Mouse (Mus musculus) thymus, adult 2 months (tissue): ENCODE measurements around the gene Gm20388. TPM values are rescaled to one million over a fixed set of nuclear protein-coding genes. Genes with fewer than 3 reads are reported as not detected.

Source experiments
- DNase-seq: peaks from one replicate; pipeline ENCODE4 v3.0.0; 2021
- H3K27ac ChIP-seq: fragments of 200-500 bp; 2 replicates; pipeline ENCODE4 v1.5.1; 2012; ENCODE audit warnings: low read length, control low read depth; ENCODE audit not compliant: control insufficient read depth, insufficient read depth
- H3K27me3 ChIP-seq: fragments of 200-500 bp; 2 replicates; pipeline ENCODE4 v1.6.1; 2012; ENCODE audit warnings: mild to moderate bottlenecking, low read length, moderate library complexity, mixed read lengths; ENCODE audit not compliant: control insufficient read depth, insufficient read depth
- H3K36me3 ChIP-seq: fragments of 200-500 bp; 2 replicates; pipeline ENCODE4 v1.6.1; 2012; ENCODE audit warnings: mild to moderate bottlenecking, low read length, moderate library complexity; ENCODE audit not compliant: control insufficient read depth, insufficient read depth
- H3K4me1 ChIP-seq: fragments of 200-500 bp; replicated peaks from 2 replicates; pipeline ENCODE4 v1.6.1; 2012; ENCODE audit warnings: low read length; ENCODE audit not compliant: control insufficient read depth, insufficient read depth
- H3K4me3 ChIP-seq: fragments of 200-500 bp; 2 replicates; pipeline ENCODE4 v1.5.1; 2012; ENCODE audit warnings: mild to moderate bottlenecking, low read length, control low read depth, moderate library complexity; ENCODE audit not compliant: control insufficient read depth, insufficient read depth
- CTCF ChIP-seq: fragments of 200-500 bp; IDR thresholded peaks from 2 replicates; pipeline ENCODE4 v1.5.1; 2012; ENCODE audit warnings: mild to moderate bottlenecking, control low read depth, low read length, moderate library complexity, borderline replicate concordance; ENCODE audit not compliant: control insufficient read depth, poor library complexity, insufficient read depth; ENCODE audit errors: extremely low read depth
- POLR2A ChIP-seq: fragments of 200-500 bp; IDR thresholded peaks from 2 replicates; pipeline ENCODE4 v1.6.1; 2012; ENCODE audit warnings: mild to moderate bottlenecking, low read length, control low read depth, moderate library complexity; ENCODE audit not compliant: control insufficient read depth, poor library complexity, insufficient read depth; ENCODE audit errors: extremely low read depth
- WGBS: fragments of 180-500 bp; shearing (Covaris S2); methylation state at CpG from one replicate; pipeline ENCODE4 v1.1.7; 2018; 5-methylcytosine and 5-hydroxymethylcytosine counted together
- polyA plus RNA-seq: library from polyadenylated mRNA; depleted of rRNA; stranded (reverse); fragments of >200 nt; gene quantifications from 2 replicates; pipeline ENCODE4 v1.2.3, GENCODE M21; 2012

The Gm20388 gene
- polyA plus RNA-seq, 1 experiment: 103 TPM

DNA sequence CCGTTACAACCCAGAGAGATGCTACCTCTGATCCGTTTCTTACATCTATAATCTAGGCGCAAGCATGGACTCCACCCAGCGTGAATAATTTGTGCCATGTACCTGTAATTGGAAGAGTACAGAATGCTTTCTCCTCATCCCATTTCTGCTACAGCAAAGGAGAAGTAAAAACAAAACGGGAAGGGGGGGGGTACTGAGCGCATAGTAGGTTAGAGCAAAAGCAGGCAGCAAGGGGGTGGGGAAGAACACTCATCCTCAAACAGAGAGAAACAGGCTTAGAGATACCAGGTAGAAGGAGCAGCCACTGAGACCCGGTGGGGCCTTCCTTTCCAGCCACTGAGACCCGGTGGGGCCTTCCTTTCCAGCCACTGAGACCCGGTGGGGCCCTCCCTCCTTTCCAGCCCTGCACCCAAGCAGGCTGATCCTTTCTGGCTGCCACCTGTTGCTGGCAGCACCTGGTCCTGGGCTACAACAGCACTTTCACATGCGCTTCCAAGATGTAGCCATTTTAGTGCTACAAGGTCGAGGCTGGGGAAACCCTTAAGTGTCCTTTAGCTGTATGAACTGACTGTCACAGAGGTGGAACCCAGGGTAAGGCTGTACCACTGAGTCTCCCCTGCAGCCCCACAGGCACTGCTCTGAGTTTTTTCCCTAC lies 4451.3 kb downstream of the Gm20388 start:
- H3K27ac ChIP-seq: no peak overlapping the region

DNA sequence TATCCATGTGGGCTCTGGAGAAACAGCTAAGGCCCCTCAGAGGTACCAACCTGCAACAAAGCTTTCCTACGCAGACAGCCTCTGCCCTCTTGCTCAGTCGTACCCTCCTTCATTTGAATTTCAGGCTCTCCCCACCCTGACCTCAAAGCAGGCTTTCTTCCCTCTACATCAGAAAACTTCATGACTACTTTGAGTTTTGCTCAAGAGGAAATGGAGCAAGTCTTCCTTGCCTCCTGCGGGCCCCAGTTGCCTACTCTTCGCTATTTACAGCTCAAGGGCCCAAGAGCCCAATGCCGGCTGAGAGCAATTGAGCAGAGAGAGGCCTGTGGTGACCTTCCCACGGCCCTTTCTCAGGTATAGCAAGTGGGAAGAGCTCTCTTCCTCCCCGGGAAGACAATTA lies 4451.9 kb downstream of the Gm20388 start:
- H3K27ac ChIP-seq: no peak overlapping the region
- H3K27me3 ChIP-seq: no peaks in the 10 kb centered on the region
- no peaks in the 10 kb centered on the region for H3K36me3 ChIP-seq
- WGBS: 82% methylated on average over 7 of the region's 7 CpGs
- DNase-seq: no peak
- H3K4me3 ChIP-seq: no peak overlapping the region
- TF ChIP-seq POLR2A (no peak), CTCF (no peak)
- no peaks in the 10 kb centered on the region for H3K4me1 ChIP-seq

More for the DNA sequence above, 4451.3 kb downstream of the Gm20388 start:
- WGBS: 86% methylated on average over 11 of the region's 11 CpGs
- DNase-seq: no peak
- H3K4me1 ChIP-seq: no peaks in the 10 kb centered on the region
- H3K4me3 ChIP-seq: no peak overlapping the region
- TF ChIP-seq CTCF (no peak), POLR2A (no peak)
- no peaks in the 10 kb centered on the region for H3K36me3 ChIP-seq
- H3K27me3 ChIP-seq: no peaks in the 10 kb centered on the region

DNA sequence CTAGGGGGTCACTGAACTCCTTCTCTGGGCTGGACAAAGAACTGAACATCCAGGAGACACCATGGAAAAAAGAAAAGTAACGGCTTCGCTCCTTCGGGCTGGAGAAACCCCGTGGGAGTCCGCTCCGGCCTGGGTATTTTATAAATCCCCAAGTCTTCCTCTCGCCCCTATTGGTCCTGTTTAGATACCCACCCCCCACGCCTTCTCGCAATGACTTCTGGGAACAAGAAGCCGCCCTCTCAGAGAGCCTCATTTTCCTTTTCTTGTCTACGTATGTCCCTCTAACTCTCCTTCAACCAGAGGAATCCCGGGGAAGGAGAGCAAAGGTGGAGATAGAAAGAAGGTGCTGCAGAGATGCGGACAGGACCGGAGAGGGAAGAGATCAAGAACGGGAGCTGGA lies 4452.7 kb downstream of the Gm20388 start:
- no peak for DNase-seq
- 97% methylated on average over 15 of the region's 15 CpGs for WGBS

DNA sequence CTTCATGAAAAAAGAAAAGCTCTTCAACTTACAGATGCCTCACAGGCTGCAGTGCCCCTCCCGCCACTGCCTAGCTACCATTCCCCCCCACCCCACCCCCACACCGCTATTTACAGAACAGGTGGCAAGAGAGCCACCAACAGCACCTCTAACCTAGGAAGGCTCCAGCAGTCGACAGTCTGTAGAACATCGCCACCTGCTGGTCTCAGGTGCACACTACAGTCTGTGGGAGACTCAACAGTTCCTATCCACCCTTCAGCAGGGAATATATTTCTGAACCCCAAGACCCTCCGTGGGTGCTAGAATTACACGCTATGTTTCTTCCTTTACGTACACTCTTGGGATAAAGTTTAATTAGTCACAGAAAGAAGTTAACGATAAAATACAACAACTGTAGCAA lies 4457.6 kb downstream of the Gm20388 start:
- TF ChIP-seq CTCF (peak; percentile 66; the same call in 1 of the 2 replicates), POLR2A (no peak)
- no peak overlapping the region for H3K4me3 ChIP-seq
- H3K27me3 ChIP-seq: no peaks in the 10 kb centered on the region
- H3K36me3 ChIP-seq: no peaks in the 10 kb centered on the region
- WGBS: 16% methylated on average over 8 of the region's 8 CpGs
- DNase-seq: peak; percentile 79
- no peak overlapping the region for H3K27ac ChIP-seq
- no peaks in the 10 kb centered on the region for H3K4me1 ChIP-seq

More for the DNA sequence above, 4452.7 kb downstream of the Gm20388 start:
- Histone ChIP-seq H3K4me3 (no peak overlapping the region), H3K4me1 (no peaks in the 10 kb centered on the region), H3K27ac (no peak overlapping the region), H3K36me3 (no peaks in the 10 kb centered on the region), H3K27me3 (no peaks in the 10 kb centered on the region)
- no peak for TF ChIP-seq CTCF
- no peak for TF ChIP-seq POLR2A

DNA sequence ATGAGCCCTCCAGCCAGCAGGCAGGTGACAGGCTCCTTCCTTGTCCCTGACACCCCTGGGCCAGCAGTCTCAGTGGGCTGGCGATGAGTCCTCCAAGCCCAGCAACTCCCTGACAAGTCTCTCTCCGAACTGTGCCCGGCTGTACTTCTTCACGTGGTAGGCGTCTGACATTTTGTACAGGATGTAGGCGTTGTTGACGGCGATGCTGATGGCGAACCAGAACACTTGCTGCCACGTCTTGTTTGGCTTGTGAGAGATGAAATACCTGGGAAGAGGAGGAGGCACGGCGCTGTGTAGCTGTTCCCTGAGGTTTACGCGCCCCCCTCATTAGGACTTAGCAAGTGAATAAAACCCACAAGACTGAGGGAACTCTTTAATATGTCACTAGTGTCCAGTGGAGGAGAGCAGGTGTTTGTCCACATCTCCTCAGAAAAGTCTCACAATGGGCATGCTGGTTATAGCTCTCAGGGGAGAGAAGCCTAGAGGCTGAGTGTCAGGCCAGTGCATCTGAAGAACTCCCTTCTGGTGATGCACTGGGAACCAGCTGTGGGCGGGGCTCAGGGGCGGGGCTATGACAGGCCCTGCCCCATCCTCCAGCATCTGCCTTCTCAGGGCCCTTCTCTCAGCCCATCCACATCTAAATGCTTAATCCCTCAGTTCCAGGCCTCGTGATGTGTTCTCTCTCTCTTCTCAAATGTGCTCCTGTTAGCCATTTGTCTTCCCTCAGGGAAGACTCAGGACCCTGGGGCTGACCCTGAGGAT lies 4460.0 kb downstream of the Gm20388 start:
- H3K27ac ChIP-seq: no peak overlapping the region
- TF ChIP-seq CTCF (no peak), POLR2A (no peak)
- no peak for DNase-seq
- 81% methylated on average over 17 of the region's 17 CpGs for WGBS
- no peaks in the 10 kb centered on the region for H3K4me1 ChIP-seq
- no peaks in the 10 kb centered on the region for H3K27me3 ChIP-seq
- H3K36me3 ChIP-seq: no peaks in the 10 kb centered on the region
- no peak overlapping the region for H3K4me3 ChIP-seq

DNA sequence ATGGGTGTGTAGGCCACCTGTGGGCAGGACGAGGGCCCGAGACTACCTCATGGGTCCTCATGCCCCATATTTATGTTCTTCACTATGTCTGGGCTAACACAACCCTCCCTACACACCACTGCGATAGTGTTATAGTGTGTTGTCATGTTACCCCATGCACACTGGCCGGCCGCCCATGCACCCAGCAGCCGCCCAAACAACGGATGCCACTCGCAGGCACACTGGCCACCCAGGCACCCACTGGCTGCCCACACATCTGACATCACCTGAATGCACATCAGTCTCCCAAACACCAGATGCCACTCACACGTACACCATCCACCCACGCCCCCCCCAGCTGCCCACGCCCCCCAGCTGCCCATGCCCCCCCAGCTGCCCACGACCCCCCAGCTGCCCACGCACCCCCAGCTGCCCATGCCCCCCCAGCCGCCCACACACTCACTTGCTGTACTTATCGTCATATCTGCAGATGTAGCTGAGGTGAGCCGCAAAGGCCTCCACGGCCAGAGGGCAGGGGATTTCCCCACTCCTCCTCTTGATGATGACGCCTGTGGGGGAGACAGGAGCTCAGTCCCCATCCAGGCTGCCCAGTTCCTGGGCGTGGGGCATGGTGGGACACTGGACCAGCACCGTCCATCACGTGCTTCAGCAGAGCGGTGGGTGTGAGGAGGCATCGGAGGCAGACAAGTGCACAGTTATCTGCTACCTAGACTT lies 4460.9 kb downstream of the Gm20388 start:
- WGBS: 62% methylated on average over 23 of the region's 23 CpGs
- no peaks in the 10 kb centered on the region for H3K36me3 ChIP-seq
- no peak overlapping the region for H3K4me3 ChIP-seq
- DNase-seq: no peak
- TF ChIP-seq POLR2A (no peak), CTCF (no peak)
- no peaks in the 10 kb centered on the region for H3K4me1 ChIP-seq
- H3K27ac ChIP-seq: no peak overlapping the region
- H3K27me3 ChIP-seq: no peaks in the 10 kb centered on the region
